19 mouse cellular contexts compared by ENCODE assay signal in the genomic region with DNA sequence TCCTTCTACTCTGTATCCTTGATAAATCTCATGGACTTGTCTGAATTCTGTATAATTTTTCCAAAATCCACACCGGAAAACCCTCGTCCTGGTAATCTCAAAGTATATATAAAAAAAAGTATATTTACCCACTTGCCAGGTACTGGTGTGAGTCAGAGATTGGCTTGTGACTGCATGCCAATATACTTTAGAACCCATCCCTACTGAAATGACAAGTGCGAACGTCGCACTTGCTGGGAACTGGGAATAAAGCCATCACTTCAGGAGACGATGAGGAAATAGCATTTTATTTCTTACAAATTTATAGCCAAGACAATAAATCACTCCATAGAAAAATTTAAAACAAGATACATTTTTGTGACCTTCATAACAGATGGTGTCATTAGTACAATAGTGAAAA.
"Had no signal": no experiment of that assay in that cellular context is flagged by ENCODE, and none has a peak within 500 bp of the region (broad histone marks: within the 10 kb centered on the region; RNA-seq: fewer than 3 reads in every experiment).

No protein-coding gene starts in this region.

- H3K9ac ChIP-seq: kidney, embryonic 15.5 days; limb, embryonic 12.5 days; liver, embryonic 13.5 days; liver, postnatal 0 days; lung, embryonic 15.5 days; midbrain, embryonic 13.5 days; neural tube, embryonic 13.5 days; stomach, embryonic 15.5 days had no signal

- H3K27ac ChIP-seq: kidney, embryonic 15.5 days; limb, embryonic 12.5 days; liver, embryonic 13.5 days; lung, embryonic 15.5 days; macrophage; midbrain, embryonic 13.5 days; neural tube, embryonic 13.5 days; stomach, embryonic 15.5 days had no signal

- H3K9me3 ChIP-seq: kidney, embryonic 15.5 days; limb, embryonic 12.5 days; liver, embryonic 13.5 days; lung, embryonic 15.5 days; megakaryocyte, embryonic 14.5 days; midbrain, embryonic 13.5 days; neural tube, embryonic 13.5 days; stomach, embryonic 15.5 days had no signal

- ATAC-seq: liver, postnatal 0 days; midbrain, embryonic 13.5 days had no signal

- H3K36me3 ChIP-seq: kidney, embryonic 15.5 days; limb, embryonic 12.5 days; liver, embryonic 13.5 days; lung, embryonic 15.5 days; midbrain, embryonic 13.5 days; neural tube, embryonic 13.5 days; stomach, embryonic 15.5 days had no signal

- H3K27me3 ChIP-seq: kidney, embryonic 15.5 days; limb, embryonic 12.5 days; liver, embryonic 13.5 days; lung, embryonic 15.5 days; megakaryocyte, embryonic 14.5 days; midbrain, embryonic 13.5 days; neural tube, embryonic 13.5 days; stomach, embryonic 15.5 days had no signal

- H3K4me1 ChIP-seq: kidney, embryonic 15.5 days; limb, embryonic 12.5 days; liver, embryonic 13.5 days; lung, embryonic 15.5 days; megakaryocyte, embryonic 14.5 days; midbrain, embryonic 13.5 days; neural tube, embryonic 13.5 days; stomach, embryonic 15.5 days had no signal

- H3K4me2 ChIP-seq: kidney, embryonic 15.5 days; limb, embryonic 12.5 days; liver, embryonic 13.5 days; lung, embryonic 15.5 days; midbrain, embryonic 13.5 days; neural tube, embryonic 13.5 days; stomach, embryonic 15.5 days had no signal

- DNase-seq: kidney, adult 2 months; kidney, postnatal 14 days; liver; liver, embryonic 13.5 days; liver, postnatal 0 days; lung, postnatal 14 days; retina, postnatal 1 day; right cerebral cortex, postnatal 14 days; thymus, adult 2 months; thymus, postnatal 25 days had no signal

- H3K4me3 ChIP-seq: kidney, embryonic 15.5 days; limb, embryonic 12.5 days; liver, embryonic 13.5 days; lung, embryonic 15.5 days; megakaryocyte, embryonic 14.5 days; midbrain, embryonic 13.5 days; myocyte; neural tube, embryonic 13.5 days; stomach, embryonic 15.5 days had no signal
